Mouse (Mus musculus) T-cell, adult 66 days (primary cell): ENCODE data around the gene Gm28553. TPM values are rescaled to one million over a fixed set of nuclear protein-coding genes. Genes with fewer than 3 reads are reported as not detected.

Experiments
- total RNA-seq, 2 experiments: library from RNA; stranded (reverse); gene quantifications; 3 replicates in 1 of 2; 4 replicates in 1 of 2; pipeline ENCODE4 v1.2.4; 2023

The Gm28553 gene
- not detected for total RNA-seq

DNA sequence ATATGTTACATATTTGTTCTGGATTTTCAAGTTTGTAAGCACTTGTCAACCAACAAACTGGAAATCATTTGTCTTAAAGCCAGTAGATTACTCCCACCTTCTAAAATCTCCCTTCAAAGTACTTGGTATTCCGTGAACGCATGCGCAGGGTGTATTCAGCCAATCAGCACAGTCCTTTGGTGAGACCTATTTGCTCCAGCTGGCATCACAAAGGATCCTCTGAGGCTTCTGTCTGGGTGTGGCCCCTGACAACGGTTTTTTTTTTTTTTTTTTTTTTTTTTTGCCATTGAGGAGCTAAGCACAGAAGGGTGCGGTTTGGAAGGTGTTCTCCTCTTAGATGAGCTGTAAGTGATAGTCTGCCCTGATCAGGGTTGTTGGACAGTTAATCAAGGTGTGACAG, at the start of gene Gm28553:
Gene Gm28553 (plus strand): TSS at position 301 of the 400 bp plus-strand sequence.

